Mouse (Mus musculus) left cerebral cortex, adult 18-20 months (tissue): ENCODE measurements around the gene Msi1. TPM values are rescaled to one million over a fixed set of nuclear protein-coding genes. Genes with fewer than 3 reads are reported as not detected.

Experiments used
- DNase-seq, 2 experiments: peaks; one replicate each; pipeline ENCODE4 v3.0.0; 2021 to 2022; ENCODE audit warnings: low spot score in 2 of 2, mixed read lengths in 1 of 2
- total RNA-seq, 2 experiments: library from RNA; stranded (reverse); gene quantifications; 2 replicates each; pipeline ENCODE4 v1.2.3; 2021

Msi1 gene
- total RNA-seq, 2 experiments from 2014 or later: 48.8 to 49.1 TPM

- DNase-seq: no peak
Observed at GRCm38 (mm10) chr5:115465642-115466420, 36.4 kb downstream of the Msi1 start, which contains the start of gene Pla2g1b. Gene Pla2g1b (plus strand): TSS chr5:115466262.

- DNase-seq: no peak
Observed at GRCm38 (mm10) chr5:115469791-115470190, 40.4 kb downstream of the Msi1 start.

- peak; percentile 54 to 57 for DNase-seq
Observed at GRCm38 (mm10) chr5:115470766-115471531, 41.5 kb downstream of the Msi1 start.

- DNase-seq: no peak
Observed at GRCm38 (mm10) chr5:115473191-115473590, 43.8 kb downstream of the Msi1 start.

GRCm38 (mm10) chr5:115474174-115474828, 44.9 kb downstream of the Msi1 start:
- DNase-seq: no peak

GRCm38 (mm10) chr5:115475337-115476106, 46.1 kb downstream of the Msi1 start:
- peak; percentile 37 to 42 for DNase-seq

GRCm38 (mm10) chr5:115476107-115476727, 46.8 kb downstream of the Msi1 start:
- DNase-seq: no peak

- no peak for DNase-seq
Observed at GRCm38 (mm10) chr5:115479561-115479960, 50.2 kb downstream of the Msi1 start.

- DNase-seq: no peak
Observed at GRCm38 (mm10) chr5:115480101-115480500, 50.7 kb downstream of the Msi1 start.

GRCm38 (mm10) chr5:115482390-115483265, 53.2 kb downstream of the Msi1 start:
- DNase-seq: no peak

GRCm38 (mm10) chr5:115483385-115483784, 54.0 kb downstream of the Msi1 start:
- DNase-seq: no peak

- peak; percentile 72 to 88 for DNase-seq
Observed at GRCm38 (mm10) chr5:115483947-115484920, 54.8 kb downstream of the Msi1 start, which contains the start of gene Sirt4. Gene Sirt4 (minus strand): TSS chr5:115484725.

- DNase-seq: no peak
Observed at GRCm38 (mm10) chr5:115484996-115485395, 55.6 kb downstream of the Msi1 start.

- DNase-seq: no peak
Observed at GRCm38 (mm10) chr5:115485489-115486205, 56.2 kb downstream of the Msi1 start.

GRCm38 (mm10) chr5:115486726-115487125, 57.3 kb downstream of the Msi1 start:
- no peak for DNase-seq

GRCm38 (mm10) chr5:115487353-115487752, 58.0 kb downstream of the Msi1 start:
- DNase-seq: no peak

GRCm38 (mm10) chr5:115487942-115488580, 58.7 kb downstream of the Msi1 start:
- no peak for DNase-seq
